Mouse (Mus musculus): ENCODE data around the gene Gm7073. TPM values are rescaled to one million over a fixed set of nuclear protein-coding genes. Genes with fewer than 3 reads are reported as not detected.

The Gm7073 gene
- polyA plus RNA-seq, 1 experiment from 2014 or later = not detected

GRCm38 (mm10) chrX:60403062-60403763, 135.8 kb downstream of the Gm7073 start:
- H3K27ac ChIP-seq (ENCODE audit: low read length) = no peak overlapping the region
- ATAC-seq = peak; percentile 38
- H3K4me3 ChIP-seq (ENCODE audit: low read length) = peak overlapping the region; percentile 69
- H3K4me2 ChIP-seq (ENCODE audit: low read depth, low read length) = peak overlapping the region; percentile 77
- no peaks in the 10 kb centered on the region for H3K36me3 ChIP-seq (ENCODE audit: control insufficient read depth, insufficient read depth, low read length)
- H3K27me3 ChIP-seq (replicated peaks; ENCODE audit: control insufficient read depth, insufficient read depth, low read length) = no peaks in the 10 kb centered on the region
- H3K4me1 ChIP-seq (ENCODE audit: control insufficient read depth, insufficient read depth, low read length) = no peaks in the 10 kb centered on the region
- H3K9me3 ChIP-seq (ENCODE audit: control insufficient read depth, low read length) = no peaks in the 10 kb centered on the region
- H3K9ac ChIP-seq (ENCODE audit: low read depth, low read length) = peak overlapping the region; percentile 76
- 21% methylated on average over 32 of the region's 46 CpGs for WGBS

DNA sequence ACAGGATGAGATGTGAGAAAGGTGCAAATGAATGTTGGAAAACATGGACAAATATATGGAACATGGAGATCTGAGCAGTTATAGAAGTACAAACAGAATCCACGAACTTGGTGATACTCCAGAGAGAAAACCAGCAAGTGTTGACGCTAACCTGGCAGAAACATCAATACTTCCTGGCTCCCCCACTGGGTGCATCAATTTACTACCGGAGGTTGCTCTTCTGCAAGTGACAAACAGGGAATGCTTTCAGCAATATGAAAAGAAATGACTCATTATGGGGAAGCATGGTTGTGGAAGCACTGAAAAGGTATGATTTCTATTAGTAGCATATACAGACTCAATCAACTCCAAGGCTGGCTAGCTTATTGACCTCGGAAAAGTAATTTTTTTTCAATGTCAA, 144.8 kb downstream of the Gm7073 start:
- no peaks in the 10 kb centered on the region for H3K27me3 ChIP-seq (replicated peaks; ENCODE audit: control insufficient read depth, insufficient read depth, low read length)
- 72% methylated on average over 4 of the region's 4 CpGs for WGBS
- H3K4me3 ChIP-seq (ENCODE audit: low read length) = no peak overlapping the region
- no peaks in the 10 kb centered on the region for H3K9me3 ChIP-seq (ENCODE audit: control insufficient read depth, low read length)
- H3K4me1 ChIP-seq (ENCODE audit: control insufficient read depth, insufficient read depth, low read length) = no peaks in the 10 kb centered on the region
- H3K27ac ChIP-seq (ENCODE audit: low read length) = no peak overlapping the region
- H3K36me3 ChIP-seq (ENCODE audit: control insufficient read depth, insufficient read depth, low read length) = no peaks in the 10 kb centered on the region
- no peak overlapping the region for H3K9ac ChIP-seq (ENCODE audit: low read depth, low read length)
- ATAC-seq = no peak
- no peak overlapping the region for H3K4me2 ChIP-seq (ENCODE audit: low read depth, low read length)

- 86% methylated on average over 1 of the region's 1 CpGs for WGBS
Measured at GRCm38 (mm10) chrX:60386852-60387251, 152.2 kb downstream of the Gm7073 start.

More at GRCm38 (mm10) chrX:60386852-60387251, 152.2 kb downstream of the Gm7073 start:
- Histone ChIP-seq H3K27me3 (replicated peaks; ENCODE audit: control insufficient read depth, insufficient read depth, low read length) (no peaks in the 10 kb centered on the region), H3K4me2 (ENCODE audit: low read depth, low read length) (no peak overlapping the region), H3K4me1 (ENCODE audit: control insufficient read depth, insufficient read depth, low read length) (no peaks in the 10 kb centered on the region), H3K27ac (ENCODE audit: low read length) (no peak overlapping the region), H3K9ac (ENCODE audit: low read depth, low read length) (no peak overlapping the region), H3K36me3 (ENCODE audit: control insufficient read depth, insufficient read depth, low read length) (no peaks in the 10 kb centered on the region), H3K9me3 (ENCODE audit: control insufficient read depth, low read length) (no peaks in the 10 kb centered on the region), H3K4me3 (ENCODE audit: low read length) (no peak overlapping the region)
- ATAC-seq = no peak

MicroRNA genes within 50 kb of the gene (microRNA counts, 519-probe panel; counts per million panel counts)
- 2,165 counts per million, percentile 50 among the panel's probes with 10 or more counts for microRNA mmu-miR-505

Small RNA genes within 50 kb of the gene (microRNA-seq; reads per million reads assigned to microRNA genes)
- 61.9 reads per million, percentile 42 among the genes with 10 or more reads in this experiment for gene Mir505

Other genes with a start within 250 kb of the Gm7073 start
- 3.6 TPM in 2 replicates for gene Atp11c, start 53.4 kb upstream of the Gm7073 start, polyA plus RNA-seq (2015; fragmentation: Nextera tagmentation; extraction: Ambion mirVana)